Mouse (Mus musculus): ENCODE data around the gene 9330182L06Rik. TPM values are rescaled to one million over a fixed set of nuclear protein-coding genes. Genes with fewer than 3 reads are reported as not detected.

9330182L06Rik gene
- polyA plus RNA-seq (2011; ENCODE audit: insufficient read depth, insufficient read length, low replicate concordance, missing spikeins) = 0.29 TPM in 1 of 2 replicates, not detected in the other

DNA sequence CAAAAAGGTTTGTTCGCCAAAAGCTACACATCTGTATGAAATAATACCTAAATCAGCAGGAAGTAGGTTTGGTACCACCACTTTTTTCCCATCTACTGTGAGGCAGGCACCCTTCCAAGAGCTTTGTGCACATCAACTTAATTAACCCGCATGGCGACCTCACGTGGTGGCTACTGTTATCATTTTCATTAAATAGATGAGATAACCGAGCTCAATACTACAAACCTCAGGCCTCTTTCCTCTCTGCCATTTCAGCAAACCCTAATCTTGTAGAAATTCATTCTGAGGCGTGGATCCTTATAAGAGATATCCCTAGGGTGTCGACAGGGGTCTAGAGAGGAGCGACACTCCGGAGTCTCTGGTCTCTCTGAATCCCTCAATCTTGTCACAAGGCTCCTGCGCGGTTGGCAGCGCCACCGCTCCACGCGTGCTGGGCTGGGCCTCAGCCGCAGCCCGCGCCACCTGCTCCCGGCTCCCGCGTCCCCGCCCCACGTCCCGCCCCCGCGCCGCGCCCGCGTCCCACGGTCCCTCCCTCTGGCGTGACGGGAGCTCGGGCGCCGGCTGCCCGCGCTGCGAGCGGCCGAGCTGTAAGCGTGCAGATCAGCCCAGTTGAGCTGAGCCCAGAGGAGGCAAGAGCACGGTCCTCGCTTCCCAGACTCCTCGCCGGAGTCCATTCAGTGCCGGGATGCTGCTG is at the start of gene 9330182L06Rik:
9330182L06Rik (plus strand) TSS at position 533 of the 694 bp plus-strand sequence.
- 2% methylated on average over 47 of the region's 47 CpGs for WGBS
- Histone ChIP-seq H3K27ac (ENCODE audit: control insufficient read depth, insufficient read depth, low read depth, low read length, poor library complexity) (no peak within 1 kb of the TSS), H3K4me3 (replicated peaks; ENCODE audit: control insufficient read depth, low read depth, low read length) (peak within 1 kb of the TSS; percentile 59), H3K4me1 (ENCODE audit: control insufficient read depth, insufficient read depth, low read length) (no peaks in the 10 kb centered on the region; the same call in 1 of the 2 replicates)
- TF ChIP-seq CTCF (IDR thresholded peaks at IDR 0.05; ENCODE audit: control insufficient read depth, insufficient read depth, low read length) (no peak), POLR2A (IDR thresholded peaks at IDR 0.05; ENCODE audit: borderline replicate concordance, control insufficient read depth, low read depth, low read length) (no peak)

- 4% methylated on average over 4 of the region's 4 CpGs for WGBS
- TF ChIP-seq POLR2A (IDR thresholded peaks at IDR 0.05; ENCODE audit: borderline replicate concordance, control insufficient read depth, low read depth, low read length) (no peak), CTCF (IDR thresholded peaks at IDR 0.05; ENCODE audit: control insufficient read depth, insufficient read depth, low read length) (no peak)
- Histone ChIP-seq H3K4me1 (ENCODE audit: control insufficient read depth, insufficient read depth, low read length) (no peaks in the 10 kb centered on the region), H3K4me3 (replicated peaks; ENCODE audit: control insufficient read depth, low read depth, low read length) (no peak overlapping the region), H3K27ac (ENCODE audit: control insufficient read depth, insufficient read depth, low read depth, low read length, poor library complexity) (no peak overlapping the region)
These were observed 38.4 kb upstream of the 9330182L06Rik start for GRCm38 (mm10) chr5:9227456-9228008.

DNA sequence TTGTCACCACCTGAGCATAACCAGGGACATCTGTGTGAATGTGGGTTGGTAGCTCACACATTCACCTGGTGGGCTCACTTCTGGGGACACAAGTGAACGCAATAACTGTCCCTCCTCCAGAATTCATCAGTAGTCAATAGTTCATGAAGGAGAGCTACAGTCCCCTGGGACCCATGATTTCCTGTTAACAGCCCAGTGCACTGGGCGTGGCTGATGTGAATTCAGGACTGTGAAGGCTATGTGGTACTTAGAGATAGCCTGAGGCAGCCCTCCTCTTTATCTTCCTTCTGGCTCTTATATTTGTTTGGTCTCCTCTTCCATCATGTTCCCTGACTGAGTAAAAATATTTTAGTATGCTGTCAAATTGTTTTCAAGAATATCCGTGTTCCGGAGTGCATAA is 1.6 kb upstream of the 9330182L06Rik start:
- H3K4me3 ChIP-seq (replicated peaks; ENCODE audit: control insufficient read depth, low read depth, low read length) = no peak overlapping the region
- WGBS = 72% methylated on average over 4 of the region's 4 CpGs
- no peak overlapping the region for H3K27ac ChIP-seq (ENCODE audit: control insufficient read depth, insufficient read depth, low read depth, low read length, poor library complexity)
- TF ChIP-seq POLR2A (IDR thresholded peaks at IDR 0.05; ENCODE audit: borderline replicate concordance, control insufficient read depth, low read depth, low read length) (no peak), CTCF (IDR thresholded peaks at IDR 0.05; ENCODE audit: control insufficient read depth, insufficient read depth, low read length) (no peak)
- H3K4me1 ChIP-seq (ENCODE audit: control insufficient read depth, insufficient read depth, low read length) = no peaks in the 10 kb centered on the region; the same call in 1 of the 2 replicates

- WGBS = under 1% methylated on average over 30 of the region's 30 CpGs
- Histone ChIP-seq H3K27ac (ENCODE audit: control insufficient read depth, insufficient read depth, low read depth, low read length, poor library complexity) (no peak overlapping the region), H3K4me3 (replicated peaks; ENCODE audit: control insufficient read depth, low read depth, low read length) (peak overlapping the region; percentile 59), H3K4me1 (ENCODE audit: control insufficient read depth, insufficient read depth, low read length) (no peaks in the 10 kb centered on the region; the same call in 1 of the 2 replicates)
- TF ChIP-seq CTCF (IDR thresholded peaks at IDR 0.05; ENCODE audit: control insufficient read depth, insufficient read depth, low read length) (no peak), POLR2A (IDR thresholded peaks at IDR 0.05; ENCODE audit: borderline replicate concordance, control insufficient read depth, low read depth, low read length) (no peak)
These were observed 484 bp downstream of the 9330182L06Rik start for GRCm38 (mm10) chr5:9266280-9266923.

GRCm38 (mm10) chr5:9269666-9270065 is 3.7 kb downstream of the 9330182L06Rik start:
- Histone ChIP-seq H3K4me3 (replicated peaks; ENCODE audit: control insufficient read depth, low read depth, low read length) (no peak overlapping the region), H3K27ac (ENCODE audit: control insufficient read depth, insufficient read depth, low read depth, low read length, poor library complexity) (no peak overlapping the region), H3K4me1 (ENCODE audit: control insufficient read depth, insufficient read depth, low read length) (no peaks in the 10 kb centered on the region; the same call in 1 of the 2 replicates)
- WGBS = 77% methylated on average over 3 of the region's 3 CpGs
- TF ChIP-seq CTCF (IDR thresholded peaks at IDR 0.05; ENCODE audit: control insufficient read depth, insufficient read depth, low read length) (no peak), POLR2A (IDR thresholded peaks at IDR 0.05; ENCODE audit: borderline replicate concordance, control insufficient read depth, low read depth, low read length) (no peak)

GRCm38 (mm10) chr5:9272976-9273375 is 7.1 kb downstream of the 9330182L06Rik start:
- WGBS = 81% methylated on average over 3 of the region's 3 CpGs

GRCm38 (mm10) chr5:9295777-9296549 is 30.0 kb downstream of the 9330182L06Rik start:
- H3K4me3 ChIP-seq (replicated peaks; ENCODE audit: control insufficient read depth, low read depth, low read length) = no peak overlapping the region
- WGBS = 88% methylated on average over 2 of the region's 2 CpGs
- TF ChIP-seq CTCF (IDR thresholded peaks at IDR 0.05; ENCODE audit: control insufficient read depth, insufficient read depth, low read length) (no peak), POLR2A (IDR thresholded peaks at IDR 0.05; ENCODE audit: borderline replicate concordance, control insufficient read depth, low read depth, low read length) (no peak)

More at GRCm38 (mm10) chr5:9272976-9273375, 7.1 kb downstream of the 9330182L06Rik start:
- H3K4me1 ChIP-seq (ENCODE audit: control insufficient read depth, insufficient read depth, low read length) = no peaks in the 10 kb centered on the region
- no peak overlapping the region for H3K27ac ChIP-seq (ENCODE audit: control insufficient read depth, insufficient read depth, low read depth, low read length, poor library complexity)
- H3K4me3 ChIP-seq (replicated peaks; ENCODE audit: control insufficient read depth, low read depth, low read length) = no peak overlapping the region
- TF ChIP-seq POLR2A (IDR thresholded peaks at IDR 0.05; ENCODE audit: borderline replicate concordance, control insufficient read depth, low read depth, low read length) (no peak), CTCF (IDR thresholded peaks at IDR 0.05; ENCODE audit: control insufficient read depth, insufficient read depth, low read length) (no peak)

More at GRCm38 (mm10) chr5:9295777-9296549, 30.0 kb downstream of the 9330182L06Rik start:
- H3K4me1 ChIP-seq (ENCODE audit: control insufficient read depth, insufficient read depth, low read length) = no peaks in the 10 kb centered on the region
- no peak overlapping the region for H3K27ac ChIP-seq (ENCODE audit: control insufficient read depth, insufficient read depth, low read depth, low read length, poor library complexity)
